Mouse (Mus musculus): ENCODE results near the gene Ilf2.

Gene Ilf2

DNA sequence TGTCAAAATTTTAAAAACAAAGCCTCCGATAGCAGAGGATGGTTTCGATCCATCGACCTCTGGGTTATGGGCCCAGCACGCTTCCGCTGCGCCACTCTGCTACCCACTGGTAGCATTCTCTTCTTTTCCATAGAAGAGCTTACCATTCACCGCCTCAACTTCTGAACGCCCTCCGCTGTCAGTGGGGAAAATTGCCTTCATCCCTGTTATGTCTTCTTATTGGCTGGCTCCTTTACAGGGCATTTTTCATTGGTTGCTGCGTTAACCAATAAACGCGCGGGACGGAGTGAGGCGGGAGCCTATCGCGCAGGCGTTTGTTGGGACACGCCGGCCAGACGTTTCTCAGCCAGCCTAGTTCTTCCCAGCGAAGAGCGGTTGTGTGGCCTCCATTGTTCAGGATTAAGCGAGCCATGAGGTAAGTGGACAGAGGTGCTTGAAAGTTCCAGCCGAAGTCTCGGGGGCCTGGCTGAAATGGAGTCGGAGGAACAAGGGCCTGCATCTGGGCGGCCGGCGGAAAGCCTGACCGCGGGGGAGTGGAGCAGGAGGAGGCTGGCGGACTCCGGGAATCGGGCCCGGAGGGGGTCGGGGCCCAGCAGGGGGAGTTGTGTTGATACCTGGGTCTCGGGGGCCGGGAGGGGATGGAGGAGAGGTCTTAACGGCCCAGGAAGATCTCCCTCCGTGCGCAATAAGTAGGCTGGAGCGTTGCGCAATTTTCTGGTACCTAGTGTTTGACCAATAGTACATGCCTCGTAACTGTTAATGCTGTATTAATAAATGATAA lies at the start of gene Ilf2:
TSS of gene Ilf2 (plus strand) at position 296 of the 781 bp plus-strand sequence.
- in situ Hi-C loops (cut with MboI, MseI) = no loop called here

DNA sequence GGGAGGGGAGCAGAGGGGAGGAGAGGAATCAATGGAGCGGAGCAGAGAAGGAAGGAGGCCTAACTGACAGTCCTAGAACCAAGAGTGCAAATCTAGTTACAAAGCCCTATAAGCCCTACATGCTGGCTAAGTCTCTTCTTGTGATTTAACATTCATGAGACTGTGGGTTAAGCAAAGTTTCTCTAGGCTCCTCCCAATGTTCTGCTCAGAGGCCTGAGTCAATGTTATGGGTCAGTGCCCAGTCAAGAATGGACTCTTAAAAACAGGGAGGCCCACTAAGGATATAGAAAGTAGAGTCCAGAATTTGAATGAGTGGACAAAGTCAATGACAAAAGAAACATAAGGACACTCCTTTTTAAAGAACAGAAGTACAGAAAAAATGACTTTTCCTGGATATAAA lies 48.4 kb upstream of the Ilf2 start:
- in situ Hi-C loops (cut with MboI, MseI) = no loop called here

DNA sequence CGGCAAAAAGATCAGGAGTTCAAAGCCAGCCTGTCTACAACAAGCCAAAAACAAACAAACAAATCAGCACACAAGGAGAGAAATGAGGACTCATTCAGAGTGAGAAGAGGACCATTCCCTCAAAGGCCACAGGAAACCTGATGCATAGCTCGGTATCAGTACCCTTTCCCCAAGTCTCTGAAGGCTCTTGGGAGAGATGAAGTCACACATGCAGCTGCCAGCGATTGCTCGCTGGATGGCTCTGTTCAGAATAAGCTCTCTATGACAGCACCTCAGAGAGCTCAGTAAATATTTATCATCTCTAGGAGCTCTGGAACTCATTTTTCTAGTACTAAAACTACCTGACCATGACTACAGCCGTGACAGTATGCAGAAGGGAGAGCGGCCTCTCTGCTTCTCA lies 47.7 kb upstream of the Ilf2 start:
- in situ Hi-C loops (cut with MboI, MseI) = no loop called here

DNA sequence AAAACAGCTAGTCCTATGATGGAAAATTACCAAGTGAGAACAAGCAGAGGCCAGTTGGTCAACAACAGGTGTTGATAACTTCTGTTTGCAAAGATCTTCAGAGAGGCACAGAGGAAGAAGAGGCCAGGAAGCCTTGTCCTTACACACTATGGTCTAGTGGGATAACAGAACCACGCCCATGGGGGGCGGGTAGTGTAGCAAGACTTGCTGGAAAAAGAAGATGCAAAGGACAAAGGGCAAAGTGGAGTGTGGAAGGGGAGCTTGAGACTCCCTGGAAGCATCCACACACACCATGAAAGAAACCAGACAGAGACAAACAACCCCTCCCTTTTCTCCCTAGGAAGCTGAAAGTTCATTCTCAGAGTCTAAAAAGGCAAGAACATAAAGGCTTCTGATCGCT lies 46.4 kb upstream of the Ilf2 start:
- in situ Hi-C loops (cut with MboI, MseI) = no loop called here

DNA sequence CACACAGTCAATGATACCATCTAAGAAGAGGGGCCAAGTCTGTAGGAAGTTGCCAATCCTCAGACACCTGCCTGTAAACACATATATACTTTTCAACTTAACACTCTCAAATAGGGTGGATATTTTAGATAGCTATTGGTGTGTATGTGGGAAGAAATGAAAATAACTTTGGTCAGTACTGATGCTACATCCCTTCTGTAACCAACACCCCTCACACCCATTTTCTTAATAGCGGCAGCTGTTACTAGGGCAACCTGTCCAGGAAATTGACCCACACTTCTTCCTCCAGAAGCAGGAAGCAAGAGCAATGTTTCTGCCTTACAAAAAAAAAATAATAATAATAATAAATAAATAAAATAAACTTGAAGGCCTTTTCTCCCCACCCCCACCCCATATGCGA lies 43.6 kb upstream of the Ilf2 start:
- in situ Hi-C loops (cut with MboI, MseI) = no loop called here

DNA sequence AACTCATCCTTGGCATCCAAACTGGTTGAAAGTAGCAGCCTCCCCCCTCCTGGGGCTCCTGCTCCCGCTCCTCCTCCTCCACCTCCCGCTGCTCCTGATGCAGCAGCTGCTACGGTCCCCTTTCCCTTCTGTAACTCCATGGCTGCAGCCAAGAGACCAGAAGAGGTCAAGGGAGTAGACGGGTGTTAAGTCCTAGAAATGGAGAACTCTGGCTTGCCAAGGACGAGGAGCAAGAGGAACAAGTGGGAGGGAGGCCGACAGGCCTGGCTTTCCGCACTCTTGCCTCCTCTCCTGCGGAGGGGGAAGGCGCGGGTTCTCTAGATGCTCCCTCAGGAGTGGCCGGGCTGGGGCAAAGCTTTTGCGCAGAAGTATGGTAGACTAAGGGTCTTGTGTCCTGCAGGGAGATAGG lies 43.1 kb upstream of the Ilf2 start:
- in situ Hi-C loops (cut with MboI, MseI) = no loop called here

DNA sequence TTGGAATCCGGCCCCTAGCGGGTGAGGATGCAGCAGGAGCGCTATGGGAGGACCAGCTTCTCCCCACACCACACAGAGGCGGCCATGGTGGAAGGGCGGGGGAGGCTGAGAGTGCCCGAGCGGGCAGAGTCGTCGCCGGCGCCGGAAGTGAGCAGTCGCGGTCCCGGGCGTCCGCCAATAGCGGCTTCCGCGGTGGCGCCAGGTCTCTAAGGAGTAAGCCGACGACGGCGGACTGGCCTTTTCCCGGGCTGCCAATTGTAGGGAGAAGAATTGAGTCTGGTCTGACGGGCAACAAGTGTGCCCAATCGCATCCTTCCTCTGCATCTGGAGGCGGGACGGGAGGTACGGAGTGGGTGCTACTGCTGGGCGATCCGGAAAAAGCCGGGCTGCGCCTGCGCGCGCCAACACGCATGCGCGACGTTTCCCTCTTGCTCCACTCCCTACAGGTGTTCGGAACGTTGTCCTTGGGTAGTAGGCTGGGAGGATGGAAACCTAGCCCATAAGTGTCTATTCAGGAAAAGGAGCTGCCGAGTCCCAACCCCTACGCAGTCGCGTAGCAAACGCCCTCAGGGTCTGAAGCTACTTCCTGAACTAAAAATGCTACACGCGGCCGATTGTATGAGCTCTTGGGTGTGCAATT lies 42.4 kb upstream of the Ilf2 start, which contains the start of gene Ints3:
TSS of gene Ints3 (minus strand) at position 242 of the 640 bp plus-strand sequence.
- in situ Hi-C loops (cut with MboI, MseI) = no loop called here

DNA sequence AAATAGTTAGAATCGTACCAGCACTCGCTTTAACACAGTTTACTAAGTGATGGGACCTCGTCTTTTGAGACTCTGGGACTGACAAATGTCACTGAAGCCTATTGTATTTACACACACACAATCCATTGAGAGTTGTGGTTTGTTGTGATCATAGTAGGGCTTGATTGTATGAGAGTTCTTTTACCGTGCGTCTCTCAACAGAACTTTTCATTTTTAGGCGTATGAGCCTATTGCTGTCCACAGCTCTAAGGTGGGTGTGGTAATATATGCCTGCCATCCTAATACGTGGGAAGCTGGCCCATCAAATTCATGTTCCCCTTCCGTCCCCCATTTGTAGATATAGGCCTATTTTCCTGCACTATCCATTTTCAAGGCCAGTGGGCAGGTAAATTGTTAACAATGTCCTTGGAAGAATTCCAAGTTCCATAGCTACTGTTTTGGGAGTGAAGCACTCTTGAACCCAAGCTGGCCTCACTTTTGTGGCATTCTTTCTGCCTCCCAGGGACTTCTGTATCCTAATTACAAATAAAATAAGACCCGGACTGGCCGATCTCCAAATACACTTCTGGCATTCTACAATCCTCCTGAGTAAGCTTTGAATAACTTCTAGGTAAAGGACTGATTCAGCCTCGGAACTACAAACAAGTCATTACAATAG lies 41.7 kb upstream of the Ilf2 start:
- in situ Hi-C loops (cut with MboI, MseI) = no loop called here

DNA sequence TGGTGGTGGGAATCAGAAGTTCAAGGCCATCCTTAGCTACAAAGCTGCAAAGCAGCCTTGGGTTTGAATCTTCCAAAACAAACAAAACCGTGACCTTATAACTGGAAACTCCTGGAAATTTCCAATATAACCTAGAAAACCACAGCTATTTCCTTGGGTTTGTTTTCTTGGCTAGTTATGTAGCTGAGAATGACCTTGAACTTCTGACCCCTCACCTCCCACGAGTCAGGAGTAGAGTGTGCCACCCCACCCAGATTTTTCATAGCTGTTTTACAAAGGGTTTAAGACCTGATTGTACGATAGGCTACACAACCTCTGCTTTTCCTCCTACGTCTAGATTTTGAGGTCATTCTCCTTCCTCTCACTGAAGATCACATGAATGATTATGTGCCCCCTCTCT lies 38.8 kb upstream of the Ilf2 start:
- in situ Hi-C loops (cut with MboI, MseI) = no loop called here

DNA sequence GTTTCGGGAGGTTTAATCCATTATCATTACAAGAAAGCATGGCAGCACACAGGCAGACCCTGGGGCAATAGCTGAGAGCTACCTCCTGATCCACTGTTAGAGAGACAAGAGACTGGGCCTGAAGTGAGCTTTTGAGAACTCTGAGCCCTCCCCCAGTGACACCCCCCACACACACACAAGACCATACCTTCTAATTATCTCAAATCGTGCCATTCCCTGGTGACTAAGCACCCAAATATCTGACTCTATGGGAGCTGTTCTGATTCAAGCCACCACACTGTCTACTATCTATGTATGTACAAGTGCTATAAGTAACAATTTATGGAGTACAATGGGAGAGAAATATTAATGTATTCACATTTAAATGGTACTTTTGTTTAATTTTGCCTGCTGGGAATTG lies 35.2 kb upstream of the Ilf2 start:
- in situ Hi-C loops (cut with MboI, MseI) = no loop called here

DNA sequence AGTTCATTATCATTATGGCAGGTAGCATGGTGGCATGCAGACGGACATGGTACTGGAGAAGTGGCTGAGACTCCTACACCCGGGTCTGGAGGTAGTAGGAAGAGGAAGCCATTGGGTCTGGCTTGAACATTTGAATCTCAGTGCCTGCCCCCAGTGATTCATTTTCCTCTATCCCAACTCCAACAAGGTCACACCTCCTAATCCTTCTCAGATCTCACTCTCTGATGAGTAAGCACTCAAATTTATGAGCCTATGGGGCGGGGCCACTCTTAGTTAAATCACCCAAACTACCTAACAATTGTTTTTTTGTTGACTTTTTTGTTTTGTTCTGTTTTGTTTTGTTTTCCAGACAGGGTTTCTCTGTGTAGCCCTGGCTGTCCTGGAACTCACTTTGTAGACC lies 31.9 kb upstream of the Ilf2 start:
- in situ Hi-C loops (cut with MboI, MseI) = no loop called here

DNA sequence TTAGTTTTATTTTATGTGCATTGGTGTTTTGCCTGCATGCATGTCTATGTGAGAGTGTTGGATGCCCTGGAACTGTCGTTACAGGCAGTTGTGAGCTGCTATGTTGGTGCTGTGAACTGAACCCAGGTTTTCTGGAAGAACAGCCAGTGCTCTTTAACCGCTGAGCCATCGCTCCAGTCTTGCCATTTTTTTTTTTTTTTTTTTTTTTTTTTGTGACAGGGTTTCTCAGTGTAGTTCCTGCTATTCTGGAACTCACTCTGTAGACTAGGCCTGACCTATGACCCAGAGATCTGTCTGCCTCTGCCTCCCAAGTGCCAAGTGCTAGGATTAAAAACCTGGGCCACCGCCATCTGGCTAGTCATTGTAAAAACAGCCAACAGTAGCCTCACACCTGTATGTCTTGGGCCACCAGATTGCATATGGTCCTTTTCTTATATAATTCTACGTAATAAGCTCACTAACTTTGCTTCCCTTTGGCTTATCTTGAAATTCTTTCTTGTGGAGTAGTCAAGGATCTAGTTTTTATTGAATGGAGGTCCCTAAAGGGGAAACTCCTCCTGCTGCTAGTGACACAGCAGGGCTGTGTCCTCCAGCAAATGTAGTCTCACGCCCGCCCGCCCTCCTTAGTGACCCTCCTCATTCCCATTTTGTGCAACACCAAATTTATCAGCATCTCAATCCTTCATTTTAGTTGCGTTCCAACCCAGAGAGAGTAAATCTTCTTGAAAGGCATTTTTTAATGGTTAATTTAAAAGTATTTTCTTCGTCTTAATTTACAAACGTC lies 30.3 kb upstream of the Ilf2 start:
- in situ Hi-C loops (cut with MboI, MseI) = no loop called here

DNA sequence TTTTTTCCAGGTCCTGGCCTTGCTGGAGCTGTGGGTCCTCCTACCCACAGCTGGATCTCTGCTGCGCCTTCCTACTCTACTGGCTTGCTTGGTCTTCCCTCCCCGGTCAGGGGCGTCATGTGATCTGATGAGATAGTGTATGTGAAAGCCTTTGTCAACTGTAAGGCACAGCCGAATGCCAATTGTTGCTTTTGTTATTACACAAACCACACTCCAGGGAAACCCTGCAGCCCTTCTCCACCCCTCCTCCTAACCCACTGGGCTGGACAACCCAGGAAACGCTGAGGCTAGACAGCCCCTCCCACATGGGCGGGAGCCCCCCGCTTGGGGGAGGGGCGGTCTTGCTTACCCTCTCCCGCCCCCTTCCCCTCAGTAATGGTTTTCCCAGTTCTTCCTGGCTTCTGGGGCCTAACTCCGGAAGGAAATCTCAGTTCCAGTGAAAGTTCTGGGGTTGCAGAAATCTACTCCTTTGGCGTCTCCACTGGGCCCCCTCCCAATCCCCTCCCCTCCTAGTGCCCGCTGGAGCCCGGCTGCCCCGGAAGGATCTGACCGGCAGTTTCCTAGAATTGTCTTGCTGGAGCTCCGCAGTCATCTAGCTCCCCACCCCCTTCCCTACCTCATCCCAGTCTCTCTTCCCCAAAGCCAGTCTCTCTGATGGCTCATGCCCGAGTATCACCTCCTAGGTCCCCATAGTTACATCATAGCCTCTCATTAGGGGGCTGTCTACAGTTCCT lies 29.4 kb upstream of the Ilf2 start:
- in situ Hi-C loops (cut with MboI, MseI) = no loop called here

DNA sequence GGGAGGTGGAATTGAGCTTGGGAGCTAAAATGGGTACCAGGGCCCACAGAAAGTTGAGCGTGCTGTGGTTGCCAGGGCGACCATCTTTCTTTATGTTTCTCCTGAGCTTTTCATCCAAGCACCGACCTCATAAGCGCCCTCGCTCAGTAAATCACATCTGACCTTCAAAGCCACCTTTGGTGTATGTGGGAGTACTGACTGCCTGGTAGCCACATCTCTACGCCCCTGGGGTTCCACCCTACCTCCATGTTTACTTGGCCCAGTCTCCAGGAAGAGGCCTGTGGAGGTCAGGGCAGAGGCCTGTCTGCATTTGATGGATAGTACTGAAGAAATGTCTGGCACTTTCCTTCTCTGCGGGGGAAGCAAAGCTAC lies 28.8 kb upstream of the Ilf2 start:
- in situ Hi-C loops (cut with MboI, MseI) = no loop called here

DNA sequence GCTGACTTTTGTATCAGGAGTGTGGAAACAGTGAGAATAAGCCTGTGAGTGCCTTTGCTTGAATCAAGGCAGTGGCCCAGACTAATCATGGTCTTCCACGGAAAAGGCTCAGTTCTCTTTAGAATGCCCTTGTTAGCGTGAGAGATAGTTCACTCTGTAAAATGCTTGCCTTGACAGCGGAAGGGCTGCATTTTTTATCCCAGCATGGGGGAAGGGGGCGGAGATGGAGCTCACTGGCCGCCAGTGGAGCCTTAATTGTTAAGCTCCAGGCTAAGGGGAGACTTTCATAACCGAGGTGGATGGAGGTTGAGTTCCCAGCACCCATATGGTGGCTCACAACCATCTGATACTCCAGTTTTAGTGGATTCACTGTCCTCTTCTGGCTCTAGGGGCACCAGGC lies 27.3 kb upstream of the Ilf2 start:
- in situ Hi-C loops (cut with MboI, MseI) = no loop called here

DNA sequence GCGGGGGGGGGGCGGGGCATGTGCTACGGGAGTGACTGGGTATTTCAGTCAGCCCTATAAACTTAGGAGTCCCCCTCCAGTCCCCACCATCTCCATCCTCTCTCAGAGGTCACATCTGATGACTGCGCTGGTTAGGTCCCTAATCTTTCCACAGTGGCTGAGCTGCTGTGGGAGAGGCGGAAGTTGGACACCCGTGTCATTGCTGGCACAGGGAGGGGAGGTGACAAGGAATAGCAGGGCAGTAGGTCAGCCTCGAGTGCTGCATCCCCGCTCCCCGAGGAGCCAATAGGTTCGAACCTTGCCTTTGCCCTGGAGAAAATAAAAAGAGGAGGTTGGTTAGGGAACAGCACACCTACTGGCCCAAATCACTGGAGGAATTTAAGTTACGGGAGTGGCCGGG lies 25.1 kb upstream of the Ilf2 start:
- in situ Hi-C loops (cut with MboI, MseI) = no loop called here

DNA sequence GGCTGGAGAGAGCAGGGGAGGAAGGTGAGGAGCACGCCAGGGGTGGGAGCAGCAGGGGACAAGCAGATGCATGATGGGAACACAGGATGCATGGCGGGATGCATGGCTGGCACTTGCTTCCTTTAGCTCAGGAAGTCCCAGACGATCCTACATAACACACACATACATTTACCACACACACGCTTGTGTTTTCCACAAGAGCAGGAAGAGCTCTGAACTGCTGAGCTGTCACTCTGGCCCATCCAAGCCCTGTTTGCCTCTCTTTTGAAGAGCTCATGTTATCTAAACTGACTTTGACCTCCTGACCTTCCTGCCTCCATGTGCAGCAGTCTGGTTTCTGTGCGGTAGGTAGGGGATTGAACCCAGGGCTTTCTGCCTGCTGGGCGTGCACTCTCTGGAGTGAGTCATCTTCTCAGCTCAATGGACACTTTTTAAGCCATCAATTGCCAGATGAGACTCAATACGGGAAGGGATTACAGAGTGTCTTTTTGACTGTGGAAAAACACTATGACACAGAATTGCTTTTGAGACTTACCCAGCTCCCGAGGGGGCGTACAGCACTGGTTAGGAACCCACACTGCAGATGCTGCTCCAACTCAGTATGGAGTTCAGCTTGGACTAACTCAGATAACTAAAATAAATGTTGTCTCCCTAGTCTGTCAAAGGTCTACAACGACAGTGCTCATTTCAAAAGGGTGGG lies 24.4 kb upstream of the Ilf2 start:
- in situ Hi-C loops (cut with MboI, MseI) = no loop called here

DNA sequence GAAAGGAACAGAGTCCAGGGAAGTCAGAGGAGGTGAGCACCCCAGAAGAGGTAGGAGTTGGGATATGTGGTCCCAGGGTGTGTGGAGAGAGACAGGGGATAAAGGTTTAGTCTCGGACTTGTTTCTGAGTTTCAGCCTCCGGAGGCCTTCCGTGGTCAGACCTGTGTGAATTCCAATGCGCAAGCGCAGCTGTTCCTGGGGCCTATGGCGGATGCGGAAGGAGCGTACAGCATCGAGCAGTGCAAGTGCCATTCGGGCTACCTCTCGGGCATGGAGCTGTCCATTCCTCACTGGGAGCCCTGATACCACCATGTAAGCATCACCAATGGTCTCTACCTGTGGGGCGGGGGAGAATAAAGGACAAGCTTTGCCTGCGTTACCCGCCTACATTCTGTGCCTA lies 21.0 kb upstream of the Ilf2 start:
- in situ Hi-C loops (cut with MboI, MseI) = no loop called here

DNA sequence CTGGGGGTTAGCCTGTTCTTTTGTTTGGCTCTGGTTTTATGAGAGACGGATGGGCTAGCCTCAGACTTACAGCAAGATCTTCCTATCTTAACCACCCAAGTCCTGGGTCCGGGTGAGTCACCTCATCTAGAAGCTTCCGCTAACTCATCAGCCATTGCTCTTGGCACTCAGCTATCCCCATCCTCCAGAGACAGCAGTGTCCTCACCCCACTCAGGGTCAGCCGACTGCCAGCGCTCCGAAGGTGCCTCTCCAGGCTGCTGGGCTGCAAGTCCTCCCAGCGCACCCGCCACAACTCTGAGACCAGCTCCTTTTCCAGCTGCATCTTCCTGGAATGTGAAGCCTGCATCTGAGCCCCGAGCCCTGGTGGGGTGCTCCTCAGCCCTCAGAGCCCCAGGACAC lies 16.2 kb upstream of the Ilf2 start:
- in situ Hi-C loops (cut with MboI, MseI) = loop anchor here (10.0 kb wide), 1 partner anchor 45 kb away; no protein-coding TSS in a partner anchor

DNA sequence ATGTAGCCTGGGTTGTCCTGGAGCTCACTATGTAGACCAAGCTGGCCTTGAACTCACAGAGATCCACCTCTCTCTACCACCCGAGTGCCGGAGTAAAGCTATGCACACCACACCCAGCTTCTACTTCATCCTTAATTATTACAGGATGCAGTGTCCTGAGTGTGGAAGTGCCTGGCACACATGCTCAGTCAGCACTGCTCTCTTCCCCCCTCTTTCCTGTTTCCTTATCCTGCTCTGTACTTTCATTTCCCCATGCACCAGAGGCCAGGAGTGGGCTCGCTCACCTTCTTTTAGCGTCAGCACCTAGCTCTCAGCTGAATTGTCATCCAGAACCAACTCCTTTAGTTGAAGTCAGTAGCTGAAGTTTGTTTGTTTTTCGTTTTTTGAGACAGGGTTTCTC lies 15.6 kb upstream of the Ilf2 start:
- in situ Hi-C loops (cut with MboI, MseI) = loop anchor here (10.0 kb wide), 1 partner anchor 46 kb away; no protein-coding TSS in a partner anchor

DNA sequence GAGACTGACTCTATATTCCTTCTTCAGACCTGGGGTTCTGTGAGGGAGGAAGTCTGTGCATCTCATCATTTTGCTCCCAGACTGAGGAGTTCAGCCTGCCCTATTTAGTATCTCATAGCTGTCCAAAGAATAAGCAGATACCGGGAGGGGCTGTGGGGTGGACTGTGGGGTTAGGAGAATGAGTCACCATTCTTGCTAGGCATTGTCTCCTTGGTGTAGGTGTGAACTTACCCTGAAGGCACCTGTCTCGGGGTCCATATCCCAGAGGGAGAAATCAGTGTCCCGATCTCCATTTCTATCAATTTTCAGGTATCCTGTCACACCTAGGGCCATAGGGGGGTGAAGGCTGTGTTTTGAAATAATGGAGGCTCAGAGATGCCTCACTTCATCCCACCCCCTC lies 14.0 kb upstream of the Ilf2 start:
- in situ Hi-C loops (cut with MboI, MseI) = loop anchor here (10.0 kb wide), 1 partner anchor 47 kb away; no protein-coding TSS in a partner anchor

Measured in T-helper 2 cell (primary cell).